Mouse (Mus musculus) forebrain, embryonic 11.5 days (tissue): Measurements from ENCODE around the gene Thsd4. TPM values are rescaled to one million over a fixed set of nuclear protein-coding genes. Genes with fewer than 3 reads are reported as not detected.
A peak's percentile ranks its signal among the peaks of the same experiment; 100 is the strongest.

ENCODE experiments used
- ATAC-seq: fragments of 200-750 bp; cut with Nextera tagmentation; replicated peaks from 2 replicates; pipeline ENCODE4 v1.8.0; 2017; ENCODE audit warnings: moderate TSS enrichment; ENCODE audit not compliant: low FRiP score
- DNase-seq: peaks from one replicate; pipeline ENCODE4 v3.0.0-alpha.2; 2017; ENCODE audit warnings: low spot score
- H3K27ac ChIP-seq: fragments of 300-500 bp; sonication (generic); 2 replicates; pipeline ENCODE4 v1.5.1; 2014; ENCODE audit warnings: low read depth, low read length
- H3K27me3 ChIP-seq: fragments of 300-500 bp; sonication (generic); 2 replicates; pipeline ENCODE4 v1.6.1; 2014; ENCODE audit warnings: mild to moderate bottlenecking, low read length, mixed read lengths; ENCODE audit not compliant: control insufficient read depth, insufficient read depth
- H3K36me3 ChIP-seq: fragments of 300-500 bp; sonication (generic); 2 replicates; pipeline ENCODE4 v1.6.1; 2014; ENCODE audit warnings: mild to moderate bottlenecking, low read length, moderate library complexity, mixed read lengths; ENCODE audit not compliant: control insufficient read depth, insufficient read depth
- H3K4me1 ChIP-seq: fragments of 300-500 bp; sonication (generic); replicated peaks from 2 replicates; pipeline ENCODE4 v1.6.1; 2014; ENCODE audit warnings: low read length, mixed read lengths; ENCODE audit not compliant: control insufficient read depth, insufficient read depth
- H3K4me2 ChIP-seq: fragments of 300-500 bp; sonication (generic); 2 replicates; pipeline ENCODE4 v1.6.1; 2014; ENCODE audit warnings: low read depth, mild to moderate bottlenecking, low read length, moderate library complexity, mixed read lengths; ENCODE audit not compliant: severe bottlenecking
- H3K4me3 ChIP-seq: fragments of 300-500 bp; sonication (generic); 2 replicates; pipeline ENCODE4 v1.5.1; 2014; ENCODE audit warnings: low read depth, low read length
- H3K9ac ChIP-seq: fragments of 300-500 bp; sonication (generic); 2 replicates; pipeline ENCODE4 v1.6.1; 2014; ENCODE audit warnings: low read length
- H3K9me3 ChIP-seq: fragments of 300-500 bp; sonication (generic); 2 replicates; pipeline ENCODE4 v1.6.1; 2016; ENCODE audit warnings: low read length, mixed read lengths; ENCODE audit not compliant: control insufficient read depth
- WGBS: fragments of 180-500 bp; shearing (Covaris S2); extraction: QIAGEN DNeasy Blood & Tissue Kit; methylation state at CpG from one replicate; pipeline ENCODE4 v1.1.7; 2014; 5-methylcytosine and 5-hydroxymethylcytosine counted together
- polyA plus RNA-seq: library from polyadenylated mRNA; unstranded; fragments of >200 nt; fragmentation: Nextera tagmentation; extraction: Ambion mirVana; gene quantifications from 2 replicates; pipeline ENCODE4 v1.2.1, GENCODE M21; 2014

The Thsd4 gene
- polyA plus RNA-seq, 1 experiment from 2014 or later: 4.6 TPM

DNA sequence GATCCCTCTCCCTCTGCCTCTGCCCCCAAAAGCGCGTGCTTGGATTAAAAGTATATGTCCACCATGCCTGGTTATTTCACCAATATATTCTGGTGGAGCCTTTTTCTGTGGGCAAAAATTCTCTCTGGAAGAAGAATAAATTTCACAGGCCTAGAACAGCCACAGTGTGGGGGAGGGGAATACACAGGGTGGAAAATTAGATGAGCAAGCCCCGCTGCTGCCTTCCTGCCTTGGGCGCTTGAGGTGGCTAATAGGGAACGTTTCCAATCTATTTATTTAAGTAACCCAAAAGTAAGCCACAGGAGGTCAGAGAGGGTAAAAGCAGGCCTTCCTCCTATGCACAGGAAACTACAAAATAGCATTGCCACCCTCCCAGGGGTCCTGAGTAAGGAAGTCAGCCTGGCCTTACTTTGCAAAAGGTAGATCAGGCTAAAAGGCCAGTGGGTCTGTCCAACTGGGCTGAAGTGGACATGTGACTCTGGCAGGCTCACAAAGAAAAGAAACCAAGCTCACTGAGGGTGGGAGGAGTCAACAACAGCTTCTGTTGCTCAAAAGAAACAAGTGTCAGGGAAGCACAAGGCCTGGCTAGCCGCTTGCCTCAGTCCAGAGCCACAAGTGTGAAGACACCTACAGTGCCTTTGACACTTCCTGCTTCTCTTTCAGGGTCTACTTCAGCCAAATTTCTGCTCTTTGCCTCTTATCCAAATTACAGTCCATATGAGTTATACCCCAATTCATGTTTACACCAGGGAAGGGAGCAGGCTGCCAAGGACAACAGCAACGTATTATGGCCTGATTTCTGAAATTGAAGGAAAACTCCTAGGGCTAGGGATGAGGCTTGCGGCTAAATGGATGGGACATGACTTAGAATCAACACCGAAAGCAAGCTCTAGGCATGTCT, 289.6 kb downstream of the Thsd4 start:
- Histone ChIP-seq H3K27ac (no peak overlapping the region), H3K4me1 (peaks cover 9% of the 10 kb centered on the region), H3K9ac (no peak overlapping the region), H3K27me3 (no peaks in the 10 kb centered on the region), H3K36me3 (no peaks in the 10 kb centered on the region), H3K4me3 (no peak overlapping the region), H3K4me2 (0 out of 2 replicates have a peak overlapping the region, but pooled peaks have one; percentile 2), H3K9me3 (no peaks in the 10 kb centered on the region)
- 60% methylated on average over 9 of the region's 9 CpGs for WGBS
- DNase-seq (peak; percentile 45), ATAC-seq (no peak)

DNA sequence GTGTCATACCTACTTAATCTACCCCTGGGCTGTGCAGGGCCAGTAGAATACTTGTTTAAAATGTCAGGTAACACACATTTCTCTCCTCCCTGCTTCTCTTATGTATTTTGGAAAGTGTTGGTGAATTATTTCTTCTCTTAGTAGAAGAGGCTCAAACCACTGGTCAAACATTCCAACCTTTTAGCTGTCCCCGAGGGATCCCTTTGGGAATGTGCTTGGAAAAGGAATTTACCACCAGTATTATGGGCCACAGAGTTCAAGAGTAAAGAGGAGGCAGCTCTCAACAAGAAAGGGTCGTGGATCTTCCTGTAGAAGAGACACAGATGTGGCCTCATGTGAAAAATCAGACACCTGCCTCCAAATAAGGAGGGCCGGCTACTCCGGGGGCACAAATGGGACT, 292.4 kb downstream of the Thsd4 start:
- H3K27me3 ChIP-seq: no peaks in the 10 kb centered on the region
- no peak overlapping the region for H3K4me2 ChIP-seq
- no peaks in the 10 kb centered on the region for H3K36me3 ChIP-seq
- H3K9ac ChIP-seq: no peak overlapping the region
- peaks cover 9% of the 10 kb centered on the region for H3K4me1 ChIP-seq
- WGBS: 89% methylated on average over 4 of the region's 4 CpGs
- ATAC-seq (no peak), DNase-seq (peak; percentile 21)
- H3K9me3 ChIP-seq: no peaks in the 10 kb centered on the region
- no peak overlapping the region for H3K4me3 ChIP-seq
- no peak overlapping the region for H3K27ac ChIP-seq

DNA sequence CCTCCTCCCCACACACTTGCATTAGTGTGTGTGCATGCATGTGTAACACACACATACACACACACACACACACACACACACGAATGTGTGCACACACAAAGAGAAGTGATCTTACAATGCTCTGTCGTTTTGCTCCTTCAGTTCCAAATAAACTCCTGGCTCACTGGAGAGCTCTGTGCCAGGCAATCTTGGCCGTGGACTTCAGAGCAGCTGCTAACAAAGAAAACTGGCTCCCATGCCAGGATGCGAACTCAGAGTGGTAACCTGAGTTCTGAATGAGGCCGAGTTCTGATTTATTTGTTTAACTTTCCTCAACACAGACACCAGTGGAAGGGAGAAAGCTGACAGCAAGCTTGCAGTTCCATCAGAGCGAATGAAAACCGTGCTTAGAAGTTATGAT, 294.1 kb downstream of the Thsd4 start:
- H3K4me2 ChIP-seq: no peak overlapping the region
- no peak for ATAC-seq
- no peak for DNase-seq
- no peaks in the 10 kb centered on the region for H3K36me3 ChIP-seq
- peaks cover 9% of the 10 kb centered on the region for H3K4me1 ChIP-seq
- no peaks in the 10 kb centered on the region for H3K27me3 ChIP-seq
- WGBS: 84% methylated on average over 7 of the region's 7 CpGs
- H3K9ac ChIP-seq: no peak overlapping the region
- H3K27ac ChIP-seq: no peak overlapping the region
- H3K9me3 ChIP-seq: no peaks in the 10 kb centered on the region
- H3K4me3 ChIP-seq: no peak overlapping the region

DNA sequence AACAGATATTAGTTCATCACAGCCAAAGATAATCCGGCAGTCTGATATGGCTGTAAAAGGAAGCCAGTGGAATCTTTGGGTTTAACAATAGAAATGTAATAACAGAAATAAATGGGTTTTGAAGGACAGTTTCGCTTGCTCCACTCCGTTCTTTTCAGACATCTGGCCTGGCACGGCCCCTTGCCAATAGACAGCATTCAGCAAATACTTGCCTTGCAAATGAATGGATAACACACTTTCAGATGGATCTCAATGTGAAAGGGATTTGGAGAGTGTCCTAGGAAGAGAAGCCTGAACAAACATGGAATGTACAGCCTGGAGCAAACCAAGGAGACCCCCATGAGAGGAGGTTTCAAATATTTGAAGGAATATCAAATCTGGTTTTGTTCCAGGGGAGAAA, 295.2 kb downstream of the Thsd4 start:
- H3K27me3 ChIP-seq: no peaks in the 10 kb centered on the region
- ATAC-seq: no peak

DNA sequence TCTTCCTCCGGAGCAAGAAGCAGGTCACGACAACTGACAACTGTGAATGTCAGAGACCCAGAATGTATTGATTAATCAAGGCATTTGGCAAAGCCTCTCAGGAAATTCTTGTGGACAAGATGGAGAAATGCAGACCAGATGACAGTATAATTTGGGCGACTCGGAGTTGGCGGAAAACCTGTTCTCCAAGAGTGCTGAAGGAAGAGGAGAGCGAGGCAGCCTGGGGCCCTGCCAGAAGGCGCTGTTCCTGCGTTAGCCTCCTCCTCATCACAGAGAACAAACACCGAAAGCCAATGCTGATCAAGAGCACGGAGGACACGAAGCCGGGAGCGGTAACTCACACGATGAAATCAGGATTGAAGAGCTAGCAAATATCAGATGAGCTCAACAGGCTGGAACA, 295.7 kb downstream of the Thsd4 start:
- 89% methylated on average over 14 of the region's 14 CpGs for WGBS

More for the DNA sequence above, 295.2 kb downstream of the Thsd4 start:
- Histone ChIP-seq H3K4me3 (no peak overlapping the region), H3K9me3 (no peaks in the 10 kb centered on the region), H3K27ac (no peak overlapping the region), H3K9ac (no peak overlapping the region), H3K36me3 (no peaks in the 10 kb centered on the region), H3K4me2 (no peak overlapping the region), H3K4me1 (peaks cover 2% of the 10 kb centered on the region; the same call in 1 of the 2 replicates)
- WGBS: 87% methylated on average over 4 of the region's 4 CpGs
- no peak for DNase-seq

DNA sequence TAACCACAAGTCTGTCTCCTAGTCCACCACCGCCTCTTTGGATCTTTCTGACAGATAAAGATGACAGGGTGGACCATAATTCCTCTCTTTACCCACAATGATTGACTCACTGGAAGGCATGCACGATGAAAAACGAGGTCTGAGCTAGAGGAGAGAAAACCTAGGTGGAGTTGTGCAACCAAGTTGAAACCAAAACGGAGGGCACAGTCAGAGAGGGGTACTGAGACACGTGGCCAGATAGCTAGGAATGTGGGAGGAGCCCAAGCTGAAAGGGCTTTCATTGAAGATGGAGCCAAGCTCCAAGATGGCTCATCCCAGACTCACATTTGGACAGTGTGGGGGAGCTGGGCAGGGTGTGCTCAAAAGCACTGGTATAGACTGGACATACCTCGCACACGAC, 296.4 kb downstream of the Thsd4 start:
- DNase-seq (peak; percentile 44), ATAC-seq (no peak)
- WGBS: 83% methylated on average over 7 of the region's 7 CpGs
- Histone ChIP-seq H3K4me3 (no peak overlapping the region), H3K36me3 (no peaks in the 10 kb centered on the region), H3K9me3 (no peaks in the 10 kb centered on the region), H3K27ac (no peak overlapping the region), H3K27me3 (no peaks in the 10 kb centered on the region), H3K4me2 (no peak overlapping the region), H3K9ac (no peak overlapping the region), H3K4me1 (no peaks in the 10 kb centered on the region; the same call in 1 of the 2 replicates)

More for the DNA sequence above, 295.7 kb downstream of the Thsd4 start:
- DNase-seq (peak; percentile 37), ATAC-seq (no peak)
- peaks cover 1% of the 10 kb centered on the region; the same call in 1 of the 2 replicates for H3K4me1 ChIP-seq
- no peak overlapping the region for H3K4me3 ChIP-seq
- H3K9ac ChIP-seq: no peak overlapping the region
- H3K36me3 ChIP-seq: no peaks in the 10 kb centered on the region
- no peaks in the 10 kb centered on the region for H3K9me3 ChIP-seq
- H3K27ac ChIP-seq: no peak overlapping the region
- H3K27me3 ChIP-seq: no peaks in the 10 kb centered on the region
- H3K4me2 ChIP-seq: no peak overlapping the region

DNA sequence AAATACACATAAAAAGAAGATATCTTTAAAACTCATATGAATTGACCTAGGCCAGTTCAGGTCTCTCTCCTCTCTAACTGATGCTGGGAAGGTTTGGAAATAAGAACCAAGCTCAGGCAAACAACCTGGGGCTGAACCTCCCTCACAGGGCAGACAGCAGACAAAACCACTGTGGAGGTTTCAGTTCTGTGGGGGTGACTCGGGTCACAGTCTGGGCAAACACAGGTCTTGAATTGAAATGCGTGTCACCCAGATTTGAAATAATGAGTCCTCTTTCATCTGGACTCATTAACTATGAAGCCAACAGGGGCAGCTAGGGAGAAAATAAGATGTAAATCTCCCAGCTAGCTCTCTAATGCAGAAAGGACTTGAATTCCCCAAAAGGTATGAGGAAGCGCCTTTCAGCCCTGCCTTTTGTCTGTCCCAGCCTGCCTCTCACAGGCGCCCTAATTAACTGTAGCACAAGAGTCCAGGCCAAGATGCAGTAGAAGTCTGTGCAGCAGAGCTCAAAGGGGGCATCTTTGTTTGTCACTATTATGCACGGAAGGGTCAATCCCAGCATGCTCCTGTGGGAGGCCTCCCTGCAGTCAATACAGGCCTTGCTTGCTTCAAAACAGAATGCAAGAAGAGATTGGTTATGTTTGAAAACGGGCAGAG, 297.7 kb downstream of the Thsd4 start:
- 12% methylated on average over 6 of the region's 6 CpGs for WGBS
- Histone ChIP-seq H3K4me2 (no peak overlapping the region), H3K9me3 (no peaks in the 10 kb centered on the region), H3K27ac (peak overlapping the region; percentile 25; the same call in 1 of the 2 replicates), H3K36me3 (no peaks in the 10 kb centered on the region), H3K9ac (no peak overlapping the region), H3K4me3 (no peak overlapping the region), H3K27me3 (no peaks in the 10 kb centered on the region), H3K4me1 (no peaks in the 10 kb centered on the region; the same call in 1 of the 2 replicates)
- DNase-seq: peak; percentile 76
- peak; percentile 81 for ATAC-seq

DNA sequence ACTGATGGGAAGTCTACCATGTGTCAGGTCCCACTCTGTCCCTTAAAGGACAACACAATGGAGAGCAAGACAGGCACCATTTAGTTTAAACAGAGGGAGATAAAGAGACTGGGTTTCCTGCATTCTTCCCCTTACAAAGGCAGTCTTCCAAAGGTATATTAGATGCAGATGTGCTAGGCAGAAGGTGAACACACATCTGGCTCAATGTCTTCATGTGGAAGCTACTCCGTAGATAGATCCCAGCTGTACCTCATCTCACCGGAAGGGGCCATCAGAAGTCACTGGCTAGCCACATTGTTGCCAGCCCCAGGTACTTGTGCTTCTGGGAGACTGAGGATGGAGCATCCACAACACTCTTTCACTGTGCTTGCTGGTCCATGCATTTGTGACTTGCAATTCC, 301.4 kb downstream of the Thsd4 start:
- Histone ChIP-seq H3K36me3 (no peaks in the 10 kb centered on the region), H3K27ac (no peak overlapping the region), H3K27me3 (no peaks in the 10 kb centered on the region), H3K4me2 (no peak overlapping the region), H3K9me3 (no peaks in the 10 kb centered on the region), H3K4me1 (no peaks in the 10 kb centered on the region; the same call in 1 of the 2 replicates), H3K4me3 (no peak overlapping the region), H3K9ac (no peak overlapping the region)
- DNase-seq (peak; percentile 30), ATAC-seq (no peak)
- 88% methylated on average over 2 of the region's 2 CpGs for WGBS
